Mouse (Mus musculus) neural tube, embryonic 12.5 days (tissue): ENCODE data around the gene Gpc5. TPM values are rescaled to one million over a fixed set of nuclear protein-coding genes. Genes with fewer than 3 reads are reported as not detected.

ENCODE experiments used
- ATAC-seq: fragments of 200-750 bp; cut with Nextera tagmentation; 2 replicates; pipeline ENCODE4 v1.8.0; 2017; ENCODE audit warnings: low read depth, mild to moderate bottlenecking, moderate TSS enrichment, moderate library complexity; ENCODE audit not compliant: low FRiP score
- H3K27ac ChIP-seq: fragments of 300-500 bp; sonication (generic); 2 replicates; pipeline ENCODE4 v1.5.1; 2016
- H3K27me3 ChIP-seq: fragments of 300-500 bp; sonication (generic); replicated peaks from 2 replicates; pipeline ENCODE4 v1.6.1; 2016; ENCODE audit warnings: mild to moderate bottlenecking
- H3K36me3 ChIP-seq: fragments of 300-500 bp; sonication (generic); 2 replicates; pipeline ENCODE4 v1.6.1; 2016; ENCODE audit warnings: mild to moderate bottlenecking
- H3K4me1 ChIP-seq: fragments of 300-500 bp; sonication (generic); 2 replicates; pipeline ENCODE4 v1.6.1; 2016
- H3K4me2 ChIP-seq: fragments of 300-500 bp; sonication (generic); replicated peaks from 2 replicates; pipeline ENCODE4 v1.6.1; 2016; ENCODE audit warnings: mild to moderate bottlenecking
- H3K4me3 ChIP-seq: fragments of 300-500 bp; sonication (generic); 2 replicates; pipeline ENCODE4 v1.5.1; 2016
- H3K9ac ChIP-seq: fragments of 300-500 bp; sonication (generic); 2 replicates; pipeline ENCODE4 v1.6.1; 2016; ENCODE audit warnings: mild to moderate bottlenecking
- H3K9me3 ChIP-seq: fragments of 300-500 bp; sonication (generic); 2 replicates; pipeline ENCODE4 v1.6.1; 2016; ENCODE audit warnings: mild to moderate bottlenecking
- WGBS: fragments of 180-500 bp; shearing (Covaris S2); methylation state at CpG from one replicate; pipeline ENCODE4 v1.1.7; 2016; 5-methylcytosine and 5-hydroxymethylcytosine counted together
- polyA plus RNA-seq: library from polyadenylated mRNA; unstranded; fragments of >200 nt; fragmentation: Nextera tagmentation; extraction: Ambion mirVana; gene quantifications from 2 replicates; pipeline ENCODE4 v1.2.1, GENCODE M21; 2016

Gpc5 gene
- polyA plus RNA-seq, 1 experiment from 2014 or later: 1.8 TPM

DNA sequence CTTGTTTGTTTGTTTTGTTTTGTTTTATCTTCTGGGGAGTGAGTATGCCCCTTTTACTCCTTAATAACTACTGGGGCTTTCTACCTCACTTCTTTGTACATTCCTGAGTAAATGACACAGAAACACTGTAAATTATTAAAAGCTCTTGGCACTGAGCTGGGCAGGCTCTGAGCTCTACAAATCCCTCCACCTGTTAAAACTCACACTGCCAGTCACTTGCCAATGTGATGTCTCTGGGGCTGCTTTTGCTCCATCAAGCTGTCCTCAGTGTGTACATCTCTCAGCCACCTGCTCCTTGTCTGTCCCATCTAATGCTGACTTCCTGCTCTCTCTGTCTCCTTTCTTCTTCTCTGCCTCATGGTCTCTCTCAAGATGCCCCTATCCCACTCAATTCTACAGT is 528.5 kb downstream of the Gpc5 start:
- Histone ChIP-seq H3K27me3 (no peaks in the 10 kb centered on the region), H3K4me2 (no peak overlapping the region), H3K4me3 (no peak overlapping the region), H3K27ac (no peak overlapping the region), H3K9ac (no peak overlapping the region), H3K4me1 (no peaks in the 10 kb centered on the region), H3K9me3 (no peaks in the 10 kb centered on the region), H3K36me3 (no peaks in the 10 kb centered on the region)
- no peak for ATAC-seq

DNA sequence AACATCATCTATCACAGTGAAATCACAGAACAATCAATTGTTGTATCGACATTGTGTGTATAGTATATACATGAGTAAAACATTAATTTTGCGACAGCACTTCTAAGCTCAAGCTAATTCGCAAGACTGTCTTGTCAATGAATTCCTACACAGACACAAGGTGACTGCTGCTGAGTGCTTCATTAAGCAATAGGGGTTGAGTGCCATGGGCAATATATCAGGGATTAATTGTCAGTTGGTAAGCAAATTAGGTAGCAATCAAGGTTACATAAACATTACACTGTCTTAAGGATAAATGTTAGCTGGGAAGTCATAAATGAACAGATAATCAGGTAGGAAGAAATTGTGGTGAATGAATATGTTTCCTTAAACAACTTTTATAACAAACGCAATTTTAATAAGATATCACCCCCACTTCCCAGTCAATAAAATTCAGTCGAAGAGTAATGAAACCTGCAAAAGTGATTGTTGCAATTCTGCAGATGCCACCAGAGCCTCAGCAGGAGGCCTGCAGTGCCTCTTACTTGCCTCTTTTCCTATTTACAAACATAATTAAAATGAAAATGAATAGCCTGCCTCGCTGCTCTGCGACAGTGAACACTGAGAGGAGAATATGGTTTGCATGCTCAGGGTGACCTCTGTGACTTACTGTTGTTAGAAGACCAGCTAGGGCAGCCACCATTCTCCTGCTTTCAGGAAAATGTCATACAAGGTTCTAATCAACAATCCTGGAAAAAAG is 539.3 kb downstream of the Gpc5 start:
- H3K27ac ChIP-seq: no peak overlapping the region
- WGBS: 69% methylated on average over 7 of the region's 7 CpGs
- H3K4me3 ChIP-seq: no peak overlapping the region
- ATAC-seq: peak; percentile 29; the same call in 1 of the 2 replicates
- no peak overlapping the region for H3K4me2 ChIP-seq
- H3K4me1 ChIP-seq: no peaks in the 10 kb centered on the region
- no peaks in the 10 kb centered on the region for H3K27me3 ChIP-seq
- H3K36me3 ChIP-seq: no peaks in the 10 kb centered on the region
- no peak overlapping the region for H3K9ac ChIP-seq
- H3K9me3 ChIP-seq: no peaks in the 10 kb centered on the region

DNA sequence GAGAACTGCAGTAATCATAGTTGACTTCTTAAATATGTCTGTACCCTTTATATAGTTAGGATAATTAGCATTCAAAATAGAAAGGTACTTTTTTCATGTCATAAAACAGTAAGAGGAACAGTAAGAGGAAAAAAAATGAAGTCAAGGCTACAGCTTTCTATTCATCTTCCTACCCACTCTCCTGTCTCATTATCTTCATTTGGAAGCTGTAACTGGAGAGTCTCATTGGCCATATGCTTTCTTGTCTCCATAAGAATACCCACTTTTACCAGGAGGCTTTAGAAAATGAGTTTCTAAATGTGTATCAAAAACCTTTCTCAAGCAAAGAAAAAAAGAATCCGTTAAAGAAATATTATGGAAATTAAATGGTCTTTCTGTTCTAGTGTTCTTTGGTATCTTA is 541.3 kb downstream of the Gpc5 start:
- 78% methylated on average over 1 of the region's 1 CpGs for WGBS
- no peak overlapping the region for H3K4me2 ChIP-seq
- no peak for ATAC-seq
- H3K4me3 ChIP-seq: no peak overlapping the region
- H3K9me3 ChIP-seq: no peaks in the 10 kb centered on the region
- H3K27ac ChIP-seq: no peak overlapping the region
- no peaks in the 10 kb centered on the region for H3K36me3 ChIP-seq
- no peak overlapping the region for H3K9ac ChIP-seq
- H3K4me1 ChIP-seq: no peaks in the 10 kb centered on the region
- H3K27me3 ChIP-seq: no peaks in the 10 kb centered on the region

DNA sequence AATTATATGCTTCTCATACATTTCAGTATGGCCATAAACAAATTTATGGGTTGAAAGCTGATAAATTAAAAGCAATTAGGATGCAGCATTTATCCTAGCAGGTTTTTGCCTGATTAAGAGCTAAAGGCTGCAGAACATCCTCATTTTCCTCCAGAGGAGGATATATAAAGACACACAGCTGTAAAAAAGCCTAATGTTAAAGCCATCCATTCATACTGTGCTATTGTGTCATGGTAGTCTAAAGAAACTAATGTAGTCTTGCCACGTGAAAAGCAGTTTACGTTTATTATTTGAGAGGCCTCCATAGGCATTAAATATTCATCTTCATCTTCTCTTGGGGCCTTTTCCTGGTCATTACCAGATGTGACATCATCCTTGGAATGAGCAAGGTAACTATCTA is 587.9 kb downstream of the Gpc5 start:
- H3K9ac ChIP-seq: no peak overlapping the region
- 69% methylated on average over 2 of the region's 2 CpGs for WGBS
- H3K4me3 ChIP-seq: no peak overlapping the region

DNA sequence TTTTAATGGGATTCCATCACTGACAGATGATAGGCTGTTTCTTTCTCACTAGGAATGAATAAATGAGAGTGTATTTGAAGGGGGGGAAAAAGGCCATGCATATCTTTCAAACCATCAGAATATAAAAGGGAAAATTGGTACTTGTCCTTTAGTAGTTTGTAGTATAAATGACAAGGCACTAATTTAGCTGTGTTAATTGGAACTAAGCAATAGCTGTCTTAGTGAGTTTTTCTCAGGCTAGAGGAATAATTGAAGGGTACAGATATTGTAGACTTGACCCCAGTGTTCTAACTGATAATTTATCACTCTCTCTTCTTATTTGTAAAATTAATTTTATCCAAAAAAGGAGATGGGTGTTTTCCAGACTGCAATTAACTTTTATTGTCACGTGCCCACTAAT is 654.0 kb downstream of the Gpc5 start:
- Histone ChIP-seq H3K27me3 (no peaks in the 10 kb centered on the region), H3K4me3 (no peak overlapping the region), H3K27ac (no peak overlapping the region), H3K4me2 (no peak overlapping the region), H3K9ac (no peak overlapping the region), H3K4me1 (no peaks in the 10 kb centered on the region), H3K36me3 (no peaks in the 10 kb centered on the region), H3K9me3 (no peaks in the 10 kb centered on the region)
- WGBS: 93% methylated on average over 1 of the region's 1 CpGs
- no peak for ATAC-seq

More for the DNA sequence above, 587.9 kb downstream of the Gpc5 start:
- Histone ChIP-seq H3K27me3 (no peaks in the 10 kb centered on the region), H3K4me1 (no peaks in the 10 kb centered on the region), H3K4me2 (no peak overlapping the region), H3K27ac (no peak overlapping the region), H3K36me3 (no peaks in the 10 kb centered on the region), H3K9me3 (no peaks in the 10 kb centered on the region)
- ATAC-seq: 0 out of 2 replicates have a peak, but pooled peaks have one; percentile 21

DNA sequence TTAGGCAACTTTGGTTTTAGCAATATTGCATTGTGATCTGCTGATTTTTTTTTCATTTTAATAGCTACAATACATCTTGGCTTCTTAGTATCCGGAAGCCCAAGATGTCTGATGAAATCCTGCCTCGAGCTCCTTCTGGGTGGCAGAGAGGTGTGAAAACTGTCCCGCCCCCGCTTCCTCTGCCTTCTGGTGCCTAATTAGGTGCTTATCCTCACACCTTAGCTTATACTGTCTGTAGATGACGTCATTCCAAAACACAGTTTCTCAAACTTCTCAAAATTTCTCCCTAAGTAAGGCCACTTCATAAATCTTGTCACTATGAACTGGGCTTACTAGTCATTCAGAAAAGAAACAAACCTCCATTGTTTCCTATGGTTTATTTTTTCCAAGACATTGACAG is 668.2 kb downstream of the Gpc5 start:
- WGBS: 73% methylated on average over 5 of the region's 5 CpGs
- Histone ChIP-seq H3K9ac (no peak overlapping the region), H3K36me3 (no peaks in the 10 kb centered on the region), H3K4me3 (no peak overlapping the region), H3K4me1 (no peaks in the 10 kb centered on the region), H3K9me3 (no peaks in the 10 kb centered on the region), H3K4me2 (no peak overlapping the region), H3K27ac (no peak overlapping the region), H3K27me3 (no peaks in the 10 kb centered on the region)
- no peak for ATAC-seq

DNA sequence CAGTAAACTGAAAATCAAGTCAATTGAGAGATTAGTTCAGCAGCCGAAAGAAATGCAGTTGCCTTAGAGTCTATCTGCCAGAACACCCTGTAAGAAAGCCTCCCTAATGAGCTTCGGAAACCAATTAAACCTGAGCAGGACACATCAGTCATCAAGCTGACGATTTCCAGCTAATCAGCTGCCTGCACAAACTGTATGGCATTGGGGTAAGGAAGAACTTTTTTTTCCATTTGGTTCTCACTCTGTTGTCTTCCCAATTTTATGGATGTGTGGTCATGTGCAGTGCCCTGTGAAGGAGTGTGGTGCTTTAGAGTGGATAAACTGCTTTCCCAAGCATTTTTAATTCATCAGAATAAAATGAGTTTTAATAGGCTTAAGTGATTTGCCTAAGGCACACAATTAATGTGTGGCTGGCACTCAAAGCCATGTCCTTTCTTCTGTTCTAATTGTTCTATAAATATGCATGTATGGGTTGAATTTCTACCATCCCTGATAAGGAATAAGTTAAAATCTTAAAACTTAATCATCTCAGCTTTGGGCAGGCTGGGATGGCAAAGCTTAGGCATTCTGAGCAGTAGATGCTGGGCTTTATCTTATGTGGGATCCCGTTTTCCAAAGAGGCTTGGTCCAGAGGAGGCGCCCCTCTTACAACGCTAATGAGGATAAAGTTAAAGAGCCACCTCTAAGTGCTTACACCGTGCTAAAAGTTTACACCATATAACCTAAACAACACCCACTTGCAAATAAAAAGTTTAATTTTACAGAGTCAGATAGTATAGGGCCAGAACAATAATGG is 687.6 kb downstream of the Gpc5 start:
- peak; percentile 66 for ATAC-seq
- Histone ChIP-seq H3K36me3 (no peaks in the 10 kb centered on the region), H3K9ac (no peak overlapping the region), H3K4me3 (no peak overlapping the region), H3K27ac (no peak overlapping the region), H3K4me1 (no peaks in the 10 kb centered on the region), H3K9me3 (no peaks in the 10 kb centered on the region), H3K27me3 (no peaks in the 10 kb centered on the region), H3K4me2 (no peak overlapping the region)
- 76% methylated on average over 7 of the region's 7 CpGs for WGBS

DNA sequence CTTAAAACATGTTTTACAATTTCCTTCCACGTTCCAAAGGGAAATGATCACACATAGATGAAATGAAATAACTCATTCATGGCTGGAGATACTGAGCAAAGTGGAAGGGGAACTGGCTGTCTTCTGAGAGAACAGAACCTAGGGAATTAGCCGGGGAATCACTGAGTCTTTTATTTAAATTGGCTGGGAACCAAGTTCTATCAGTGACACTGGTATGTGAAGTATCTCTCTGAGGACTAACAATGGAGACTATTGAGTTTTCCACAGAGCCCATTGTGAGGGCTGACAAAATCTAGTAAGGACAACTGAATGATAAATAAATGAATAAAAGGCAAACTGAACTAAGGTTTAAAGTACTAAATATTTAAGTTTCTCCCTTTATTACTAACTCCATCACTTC is 712.7 kb downstream of the Gpc5 start:
- H3K36me3 ChIP-seq: no peaks in the 10 kb centered on the region
- WGBS: 36% methylated on average over 2 of the region's 2 CpGs
- no peaks in the 10 kb centered on the region for H3K27me3 ChIP-seq
- no peak overlapping the region for H3K27ac ChIP-seq
- H3K9ac ChIP-seq: no peak overlapping the region
- H3K9me3 ChIP-seq: no peaks in the 10 kb centered on the region
- no peak overlapping the region for H3K4me3 ChIP-seq
- no peak for ATAC-seq
- H3K4me1 ChIP-seq: no peaks in the 10 kb centered on the region
- no peak overlapping the region for H3K4me2 ChIP-seq

DNA sequence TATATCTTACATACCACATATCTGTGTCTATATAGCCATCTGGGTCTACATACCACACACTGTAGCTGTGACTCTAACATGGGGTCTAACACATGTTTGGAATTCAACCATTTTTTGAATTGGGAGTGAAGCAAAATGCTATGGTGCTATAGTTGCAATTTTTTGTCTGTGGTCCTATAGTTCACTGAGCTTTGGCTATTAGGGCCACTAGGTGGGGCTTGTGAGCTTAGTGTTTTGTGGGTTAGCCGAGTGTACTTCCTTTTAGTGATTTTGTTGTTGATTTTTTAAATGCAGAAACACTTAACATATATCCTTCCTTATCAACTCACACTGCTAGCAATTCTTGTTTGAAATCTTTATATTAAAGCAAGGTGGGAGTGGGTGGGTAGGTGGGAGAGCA is 727.0 kb downstream of the Gpc5 start:
- Histone ChIP-seq H3K4me1 (no peaks in the 10 kb centered on the region), H3K27me3 (no peaks in the 10 kb centered on the region), H3K36me3 (no peaks in the 10 kb centered on the region), H3K4me3 (no peak overlapping the region), H3K27ac (no peak overlapping the region), H3K4me2 (no peak overlapping the region), H3K9ac (no peak overlapping the region), H3K9me3 (no peaks in the 10 kb centered on the region)
- WGBS: 27% methylated on average over 1 of the region's 1 CpGs
- ATAC-seq: no peak

DNA sequence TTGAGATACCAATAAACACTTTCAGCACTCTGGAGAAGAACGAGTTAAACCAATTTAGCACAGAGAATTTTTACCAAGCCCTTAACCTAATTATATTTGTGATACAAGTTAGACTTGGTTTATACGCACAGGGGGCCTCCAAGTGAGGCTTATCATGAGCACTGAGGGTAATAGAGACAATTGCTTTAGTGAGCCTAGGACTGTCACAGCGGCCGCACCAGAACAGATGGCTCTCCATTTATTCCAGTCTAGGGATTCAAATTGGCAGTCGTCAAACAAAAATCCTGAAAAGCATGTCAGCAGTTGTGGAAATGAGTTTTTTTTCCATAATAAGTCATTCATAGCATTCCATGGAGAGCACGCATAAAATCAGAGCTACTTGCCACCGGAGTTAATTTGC is 729.6 kb downstream of the Gpc5 start:
- H3K9ac ChIP-seq: no peak overlapping the region
- H3K9me3 ChIP-seq: no peaks in the 10 kb centered on the region
- no peaks in the 10 kb centered on the region for H3K36me3 ChIP-seq
- H3K4me1 ChIP-seq: no peaks in the 10 kb centered on the region
- H3K27me3 ChIP-seq: no peaks in the 10 kb centered on the region
- no peak overlapping the region for H3K4me2 ChIP-seq
- no peak for ATAC-seq
- 61% methylated on average over 7 of the region's 7 CpGs for WGBS
- no peak overlapping the region for H3K4me3 ChIP-seq
- no peak overlapping the region for H3K27ac ChIP-seq

DNA sequence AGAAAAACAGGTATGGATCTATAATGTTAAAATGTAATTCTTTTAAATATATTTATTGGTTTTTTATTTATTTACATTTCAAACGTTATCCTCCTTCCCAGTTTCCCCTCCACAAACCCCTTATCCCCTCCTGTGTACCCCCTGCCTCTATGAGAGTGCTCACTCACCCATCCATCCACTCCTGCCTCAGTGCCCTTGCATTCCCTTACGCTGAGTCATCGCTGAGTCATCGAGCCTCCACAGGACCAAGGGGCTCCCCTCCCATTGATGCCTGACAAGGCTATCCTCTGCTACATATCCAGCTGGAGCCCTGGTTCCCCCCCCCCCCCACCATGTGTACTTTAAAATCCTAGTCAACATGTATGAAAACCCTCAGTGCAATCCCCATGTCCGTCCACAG is 738.5 kb downstream of the Gpc5 start:
- Histone ChIP-seq H3K9ac (no peak overlapping the region), H3K4me3 (no peak overlapping the region), H3K27ac (no peak overlapping the region), H3K27me3 (no peaks in the 10 kb centered on the region), H3K4me2 (no peak overlapping the region), H3K36me3 (no peaks in the 10 kb centered on the region), H3K9me3 (no peaks in the 10 kb centered on the region), H3K4me1 (no peaks in the 10 kb centered on the region)
- no peak for ATAC-seq
- WGBS: 76% methylated on average over 5 of the region's 5 CpGs

DNA sequence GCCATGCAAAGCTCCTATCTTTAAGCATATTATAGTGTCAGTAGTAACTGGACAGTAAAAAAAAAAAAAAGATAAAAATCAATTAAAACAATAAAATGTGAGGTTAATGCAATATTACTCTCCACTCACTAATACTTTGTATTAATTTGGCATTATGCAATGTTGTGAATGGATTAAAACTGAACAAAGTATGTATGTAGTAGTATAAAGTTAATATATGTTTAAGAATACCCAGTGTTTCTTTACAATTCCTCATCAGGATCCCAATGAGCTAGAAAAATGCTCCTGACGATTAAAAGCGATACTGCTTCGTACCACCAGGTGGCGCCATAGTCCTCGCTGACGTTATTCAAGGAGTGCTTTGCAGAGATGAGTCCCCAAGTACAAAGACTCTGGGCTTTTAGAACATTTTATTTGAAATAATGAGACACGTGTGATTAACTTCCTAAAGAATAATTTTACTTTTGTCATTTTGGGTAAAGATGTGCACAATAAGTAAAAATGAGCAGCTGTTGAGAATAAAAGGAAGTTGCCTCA is 739.3 kb downstream of the Gpc5 start:
- under 1% methylated on average over 7 of the region's 7 CpGs for WGBS
- no peak overlapping the region for H3K27ac ChIP-seq
- H3K27me3 ChIP-seq: no peaks in the 10 kb centered on the region
- H3K4me3 ChIP-seq: no peak overlapping the region
- no peaks in the 10 kb centered on the region for H3K4me1 ChIP-seq
- H3K9ac ChIP-seq: no peak overlapping the region
- ATAC-seq: peak; percentile 48; the same call in 1 of the 2 replicates
- H3K4me2 ChIP-seq: no peak overlapping the region
- no peaks in the 10 kb centered on the region for H3K36me3 ChIP-seq
- H3K9me3 ChIP-seq: no peaks in the 10 kb centered on the region
